Mouse (Mus musculus) urinary bladder, adult 18-20 months (tissue): ENCODE results near the gene Adgra1.
A peak's percentile ranks its signal among the peaks of the same experiment; 100 is the strongest.

ENCODE experiments used
- DNase-seq, 2 experiments: peaks; one replicate each; pipeline ENCODE4 v3.0.0; 2022; ENCODE audit warnings: low spot score in 2 of 2, mixed read lengths in 2 of 2

The Adgra1 gene

DNA sequence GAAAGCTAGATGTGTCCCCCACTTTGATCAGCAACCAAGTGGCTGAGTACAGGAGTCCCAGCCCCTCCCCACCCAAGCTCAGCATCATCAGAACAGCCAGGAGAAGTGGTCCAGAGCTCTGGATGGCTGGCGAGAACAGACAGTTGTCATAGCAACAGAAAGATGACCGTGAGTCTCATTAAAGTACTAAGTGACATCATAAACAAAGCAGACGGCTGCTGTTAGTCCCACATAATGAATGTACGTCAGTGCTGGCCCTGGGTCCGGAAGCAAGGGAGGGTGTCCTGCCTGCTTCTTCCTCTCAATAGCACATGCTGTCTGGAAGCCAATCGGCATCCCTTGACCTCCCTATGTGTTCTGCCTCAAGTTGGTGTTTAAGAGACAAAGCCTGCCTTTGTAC, 16.2 kb downstream of the Adgra1 start:
- no peak for DNase-seq

DNA sequence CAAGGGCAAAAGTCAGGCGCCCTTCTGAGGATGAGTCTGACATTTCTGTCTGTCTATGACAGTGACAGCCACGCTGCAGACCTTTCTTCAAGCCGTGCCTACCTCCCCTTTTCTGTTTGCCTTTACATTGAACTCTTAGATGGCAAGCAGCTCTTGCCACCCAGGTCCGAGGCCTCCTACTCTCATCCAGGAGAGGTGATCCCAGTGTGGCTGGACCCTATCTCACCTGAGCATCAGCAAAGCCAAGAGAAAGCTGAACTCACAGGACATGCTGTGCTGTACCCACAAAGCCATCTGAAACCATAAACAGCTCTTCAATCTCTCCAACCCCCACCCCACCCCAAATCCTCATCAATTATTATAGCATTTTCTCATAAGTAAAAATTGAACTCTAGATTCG, 16.7 kb downstream of the Adgra1 start:
- no peak for DNase-seq

DNA sequence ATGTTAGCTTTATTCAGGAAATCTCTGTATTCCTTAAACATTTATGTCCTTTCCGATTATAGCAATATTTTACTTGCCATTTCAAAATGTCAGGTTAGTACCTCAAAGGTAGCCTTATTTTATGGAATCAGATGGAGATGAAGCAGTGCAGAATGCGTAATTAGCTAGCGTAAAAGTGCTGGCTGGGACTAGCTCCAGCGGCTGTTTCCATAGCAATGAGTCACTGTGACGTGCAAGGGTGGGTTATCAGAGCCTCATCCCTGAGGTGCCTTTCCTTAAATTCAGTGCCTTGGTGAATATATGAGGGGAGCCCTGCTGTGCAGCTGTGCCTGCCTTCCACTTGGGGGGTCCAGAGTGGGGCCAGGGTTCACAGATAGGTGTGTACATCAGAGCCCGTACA, 17.1 kb downstream of the Adgra1 start:
- DNase-seq: no peak

DNA sequence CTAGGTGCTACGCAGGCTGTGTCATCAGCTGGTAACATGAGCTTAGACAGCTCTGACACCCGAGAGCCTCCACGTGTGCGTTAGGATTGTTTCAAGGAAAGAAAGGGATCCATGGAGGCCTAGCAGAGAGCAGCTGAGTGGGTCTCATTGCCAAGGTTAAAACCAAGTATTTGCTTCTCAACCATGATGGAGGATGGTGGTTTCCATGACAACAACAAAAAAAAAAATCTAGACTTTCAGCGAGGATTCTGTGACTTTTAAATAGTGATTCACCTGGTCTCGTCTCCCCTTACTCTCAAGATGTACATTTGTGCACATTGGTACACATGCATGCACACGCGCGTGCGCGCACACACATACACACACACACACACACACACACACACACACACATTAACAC, 21.3 kb downstream of the Adgra1 start:
- no peak for DNase-seq

DNA sequence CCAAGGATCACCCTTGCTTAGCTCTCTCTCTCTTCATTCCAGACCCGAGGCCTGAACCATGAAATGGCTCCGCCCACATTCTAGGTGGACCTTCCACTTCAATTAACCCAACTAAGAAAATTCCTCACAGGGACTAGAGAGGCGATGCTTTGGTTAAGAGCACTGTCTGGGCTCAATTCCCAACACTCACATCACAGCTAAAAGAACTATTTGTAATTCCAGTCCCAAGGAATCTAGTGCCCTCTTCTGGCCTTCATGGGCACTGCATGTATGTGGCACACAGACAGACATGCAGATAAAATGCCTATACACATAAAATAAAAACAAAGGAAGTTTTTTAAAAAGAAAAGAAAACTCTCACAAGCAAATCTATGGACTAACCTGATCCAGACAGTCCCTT, 27.4 kb downstream of the Adgra1 start:
- DNase-seq: peak in 1 of 2 experiments; percentile 38

DNA sequence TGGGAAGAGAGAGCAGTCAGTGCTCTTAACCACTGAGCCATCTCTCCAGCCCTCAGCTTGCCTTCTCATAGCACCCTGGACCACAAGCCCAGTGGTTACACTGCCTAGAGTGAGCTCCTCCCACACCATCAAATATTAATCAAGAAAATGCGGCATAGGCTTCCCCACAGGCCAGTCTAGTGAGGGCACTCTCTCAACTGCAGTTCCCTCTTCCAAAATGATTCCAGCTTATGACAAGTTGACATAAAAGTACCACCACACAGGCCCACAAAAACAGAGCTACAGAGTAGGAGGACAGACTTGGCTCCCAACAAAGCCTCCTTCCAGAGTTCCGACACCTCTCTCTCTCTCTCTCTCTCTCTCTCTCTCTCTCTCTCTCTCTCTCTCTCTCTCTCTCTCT, 29.1 kb downstream of the Adgra1 start:
- no peak for DNase-seq

DNA sequence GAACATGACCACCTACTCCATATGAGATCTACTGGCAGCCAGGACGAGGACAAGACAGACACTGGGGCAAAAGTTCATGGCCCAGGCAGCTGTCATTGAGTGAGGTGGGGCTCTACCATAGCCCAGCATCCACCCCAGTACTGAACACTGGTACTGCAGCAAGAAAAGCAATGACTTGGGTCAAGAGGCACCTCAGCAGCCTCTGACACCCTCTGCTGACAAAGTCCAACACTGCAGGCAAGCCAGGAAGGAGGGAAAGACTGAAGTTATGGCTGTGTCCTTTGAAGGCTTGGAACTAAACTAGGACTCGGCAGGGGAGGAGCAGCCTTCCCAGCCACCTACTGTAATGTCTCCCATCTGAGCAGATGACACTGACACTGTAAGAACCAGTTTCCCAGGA, 30.3 kb downstream of the Adgra1 start:
- DNase-seq: no peak

DNA sequence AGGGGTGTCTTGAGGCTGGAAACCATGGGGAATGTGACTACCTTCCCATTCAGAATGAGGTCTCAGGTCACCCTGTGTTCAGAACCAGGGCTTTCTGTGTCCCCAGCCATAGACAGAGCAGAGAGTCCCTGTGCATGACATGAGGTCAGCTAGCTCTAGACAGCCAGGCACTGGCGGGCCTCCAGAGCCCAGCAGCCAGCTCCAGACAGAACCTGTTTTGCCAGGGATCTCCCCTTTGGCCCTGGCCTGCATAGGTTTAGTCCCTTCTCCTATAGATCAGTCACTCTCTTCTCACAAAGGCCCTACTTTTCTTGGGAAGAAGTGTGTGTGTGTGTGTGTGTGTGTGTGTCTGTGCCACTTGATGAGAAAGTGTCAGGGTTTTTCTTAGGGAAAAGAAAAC, 30.9 kb downstream of the Adgra1 start:
- no peak for DNase-seq

DNA sequence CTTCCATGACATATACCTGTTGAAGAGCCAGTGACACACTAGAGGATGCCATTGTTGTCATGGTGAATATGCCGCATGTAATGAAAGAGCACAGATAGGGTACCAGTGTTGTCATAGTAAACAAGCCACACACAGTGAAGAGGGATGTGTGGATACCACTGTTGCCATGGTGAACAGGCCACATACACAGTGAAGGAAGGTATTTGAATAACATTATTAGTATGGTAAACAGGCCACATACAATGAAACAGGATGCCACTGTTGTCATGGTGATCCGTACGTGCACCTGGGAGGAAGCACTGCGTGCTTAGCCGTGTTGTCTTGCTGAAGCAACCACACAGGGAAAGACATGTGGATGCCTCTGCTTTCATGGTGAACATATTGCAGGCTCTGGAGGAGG, 37.0 kb downstream of the Adgra1 start:
- DNase-seq: no peak

DNA sequence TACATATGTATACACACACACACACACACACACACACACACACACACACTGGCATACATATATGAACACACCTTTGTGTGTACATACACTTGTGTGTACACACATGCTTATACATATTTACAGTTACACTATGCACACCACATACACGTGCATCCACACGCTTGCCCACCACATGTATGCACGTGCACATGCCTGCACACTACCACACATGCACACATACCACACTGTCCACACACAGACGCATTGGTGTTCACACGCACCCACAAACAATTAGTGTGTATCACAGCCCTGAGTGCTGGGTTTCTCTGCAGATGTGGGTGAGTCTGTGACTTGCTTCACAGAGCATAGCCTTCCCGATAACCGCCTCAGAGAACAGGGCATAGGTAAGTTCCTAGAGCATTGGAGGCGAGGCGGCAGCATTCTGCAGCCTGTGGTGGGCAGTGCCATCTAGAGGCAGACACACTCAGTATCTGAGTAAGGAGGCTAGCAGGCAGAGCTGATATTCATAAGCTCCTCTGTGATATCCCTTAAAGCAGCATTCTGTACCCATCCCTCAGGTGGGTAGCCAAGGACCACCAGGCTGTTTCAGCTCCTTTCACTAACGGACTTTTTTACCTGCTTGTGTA, 43.3 kb downstream of the Adgra1 start:
- no peak for DNase-seq

DNA sequence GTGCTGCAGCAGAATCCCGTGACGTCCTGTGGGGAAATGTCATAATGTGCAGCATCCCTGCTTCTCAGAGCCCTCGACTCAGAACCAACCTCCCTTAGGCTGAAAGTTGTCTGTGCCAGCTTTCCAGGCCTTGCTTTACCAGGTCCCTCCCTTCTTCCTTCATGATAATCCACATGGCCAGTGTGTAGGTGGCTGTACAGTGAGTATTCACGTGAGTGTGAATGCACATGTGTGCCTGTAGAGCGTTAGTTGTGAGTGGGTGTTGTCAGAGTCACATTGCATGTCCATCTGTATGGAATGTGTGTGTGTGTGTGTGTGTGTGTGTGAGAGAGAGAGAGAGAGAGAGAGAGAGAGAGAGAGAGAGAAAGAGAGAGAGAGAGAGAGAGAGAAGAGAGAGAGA, 44.1 kb downstream of the Adgra1 start:
- DNase-seq: no peak

DNA sequence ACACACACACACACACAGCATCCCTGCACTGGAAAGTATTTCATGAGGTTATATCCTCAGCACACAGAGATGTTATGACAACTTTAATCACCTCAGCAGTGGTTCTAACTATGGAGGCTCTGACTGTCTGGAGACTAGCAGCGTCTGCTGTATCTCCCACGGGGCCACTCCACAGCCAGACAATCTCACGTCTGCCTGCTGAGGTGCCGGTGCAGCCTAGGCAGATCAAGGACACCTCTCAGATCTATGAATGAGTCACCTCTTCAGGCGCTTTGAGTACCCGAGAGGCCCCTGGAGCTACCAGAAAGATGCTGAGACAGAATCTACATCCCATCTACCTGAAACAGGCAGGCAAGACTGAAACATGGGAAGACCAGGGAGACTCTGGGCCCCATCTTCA, 44.6 kb downstream of the Adgra1 start:
- DNase-seq: no peak

DNA sequence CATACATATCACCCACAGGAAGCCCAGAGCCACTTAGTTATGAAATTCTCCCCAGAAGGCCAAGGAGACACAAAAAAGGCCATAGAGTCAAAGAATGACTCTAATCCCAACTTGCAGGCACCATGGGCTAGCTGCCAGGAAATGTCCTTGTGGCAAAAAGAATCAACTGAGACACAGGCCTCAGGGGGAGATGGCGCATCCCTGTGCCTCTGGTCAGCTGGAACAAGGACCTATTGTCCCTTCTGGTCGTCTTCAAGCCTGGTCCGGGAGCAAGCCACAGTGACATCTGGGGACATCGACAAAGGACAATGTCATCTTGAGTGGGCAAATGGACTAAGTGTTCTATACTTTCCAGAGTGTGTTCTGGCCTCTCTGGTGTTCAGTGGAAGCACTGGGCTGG, 49.6 kb downstream of the Adgra1 start:
- no peak for DNase-seq

DNA sequence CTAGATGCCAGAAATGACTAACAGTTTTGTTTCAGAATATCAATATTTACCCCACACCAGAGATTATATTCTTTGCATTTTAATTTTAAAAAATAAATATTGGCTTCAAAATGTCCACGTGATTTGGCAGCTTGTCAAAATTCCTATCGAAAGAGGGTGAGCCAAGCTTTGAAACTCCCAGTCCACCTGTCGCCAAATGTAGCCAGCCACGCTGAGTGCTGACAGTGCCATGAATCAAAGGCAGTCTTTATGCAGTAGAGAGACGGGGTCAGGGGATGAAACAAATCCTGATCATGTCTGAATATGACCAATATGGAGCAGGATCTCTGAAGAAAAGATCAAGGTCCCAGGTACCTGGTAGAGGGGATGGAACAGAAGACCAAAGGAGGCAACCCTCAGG, 57.8 kb downstream of the Adgra1 start:
- DNase-seq: no peak

DNA sequence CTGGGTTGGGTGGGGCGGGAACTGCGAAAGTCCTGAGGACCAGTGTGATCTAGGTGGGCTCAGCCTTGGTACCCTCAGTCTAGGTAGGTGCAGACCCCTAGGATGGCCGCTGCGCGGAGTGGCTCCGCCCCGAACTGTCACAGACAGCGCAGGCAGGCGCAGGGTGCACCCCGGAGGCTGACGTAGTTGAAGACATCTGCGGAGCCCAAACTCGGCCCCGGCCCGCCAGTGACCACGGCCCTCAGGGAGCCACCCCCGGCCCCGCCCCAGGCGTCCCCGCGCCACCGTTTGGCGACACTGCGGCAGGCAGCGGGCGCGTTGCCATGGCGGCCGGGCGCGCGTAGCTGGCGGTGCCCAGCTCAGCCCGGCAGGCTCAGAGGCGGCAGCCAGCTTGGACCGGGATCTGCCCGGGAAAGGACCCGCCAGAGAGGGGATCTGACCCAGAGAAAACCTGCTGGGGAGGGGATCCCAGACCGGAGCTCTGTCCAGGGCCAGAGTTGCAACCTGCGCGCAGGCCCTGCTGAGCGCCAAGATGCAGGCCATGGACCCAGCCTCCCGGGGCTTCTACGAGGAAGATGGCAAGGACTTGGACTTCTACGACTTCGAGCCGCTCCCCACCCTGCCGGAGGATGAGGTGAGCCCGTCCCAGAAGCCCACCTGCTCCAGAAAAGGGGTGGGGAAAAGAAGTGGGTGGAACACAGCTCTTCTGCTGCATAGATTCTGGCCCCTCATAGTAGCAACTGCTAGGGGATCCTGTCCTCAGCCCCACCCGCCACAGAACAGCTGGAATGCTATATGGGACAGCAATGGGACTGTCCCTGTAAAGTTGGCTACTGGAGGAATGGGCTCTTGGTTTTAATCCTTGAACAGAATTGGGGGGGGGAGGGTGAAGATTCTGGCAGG, 60.9 kb downstream of the Adgra1 start, which contains the start of gene Kndc1:
Gene Kndc1 (plus strand): TSS at position 42 of the 903 bp plus-strand sequence.
- peak in 1 of 2 experiments; percentile 11 for DNase-seq

DNA sequence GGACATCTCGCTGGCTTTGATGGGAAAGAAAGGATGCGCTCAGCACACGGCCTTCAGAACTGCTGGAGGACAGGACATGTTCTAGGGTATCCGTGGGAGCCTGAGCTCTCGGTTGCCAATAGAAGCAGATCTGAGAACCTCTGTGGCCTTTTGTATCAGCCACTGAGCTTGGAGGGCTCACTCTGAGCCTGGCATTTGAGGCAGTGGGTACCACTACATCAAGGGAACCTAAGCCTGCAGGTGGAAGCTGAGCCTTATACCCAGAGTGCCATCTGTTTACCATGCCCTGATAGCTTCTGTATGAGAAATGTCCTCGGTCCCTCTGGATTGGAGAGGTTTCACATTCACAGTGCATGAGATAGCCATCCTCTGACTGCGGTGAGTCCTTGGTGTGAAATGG, 62.3 kb downstream of the Adgra1 start:
- no peak for DNase-seq

DNA sequence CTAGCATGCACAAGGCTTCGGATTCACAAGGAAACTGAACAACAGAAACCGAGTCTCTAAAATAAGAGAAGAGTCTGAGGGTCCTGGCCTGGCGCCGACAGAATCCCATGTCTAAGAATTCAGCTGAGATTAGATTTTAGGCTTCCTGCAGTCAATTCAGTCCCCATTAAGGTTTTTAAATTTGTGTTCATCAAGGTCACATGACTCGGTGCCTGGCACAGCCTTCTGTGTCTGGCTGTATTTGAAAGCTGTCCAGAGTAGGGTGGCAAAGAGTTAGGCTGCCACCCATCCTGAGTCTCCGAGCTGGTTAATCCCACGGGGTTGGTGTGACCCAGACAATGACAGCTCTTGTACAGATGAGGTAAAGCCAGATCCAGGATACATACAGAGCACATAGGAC, 62.8 kb downstream of the Adgra1 start:
- no peak for DNase-seq

DNA sequence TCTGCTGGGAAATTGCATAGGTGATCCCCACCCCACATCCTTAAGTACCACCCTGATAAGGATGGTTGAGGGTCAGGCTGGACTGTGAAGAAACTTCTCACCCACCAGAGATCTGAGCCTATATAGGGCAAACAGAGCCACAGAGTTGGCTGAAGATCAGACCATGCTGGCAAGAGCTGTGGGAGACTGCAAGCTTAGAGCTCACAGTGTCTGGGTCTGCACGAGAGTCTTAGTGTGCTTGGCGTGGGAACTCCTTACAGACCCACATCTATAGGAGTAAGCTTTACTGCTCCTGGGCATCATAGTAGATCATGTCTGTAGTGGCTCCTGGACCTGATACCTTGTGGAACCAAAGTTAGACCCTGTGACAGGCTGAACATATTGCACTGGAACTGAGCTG, 64.6 kb downstream of the Adgra1 start:
- no peak for DNase-seq

DNA sequence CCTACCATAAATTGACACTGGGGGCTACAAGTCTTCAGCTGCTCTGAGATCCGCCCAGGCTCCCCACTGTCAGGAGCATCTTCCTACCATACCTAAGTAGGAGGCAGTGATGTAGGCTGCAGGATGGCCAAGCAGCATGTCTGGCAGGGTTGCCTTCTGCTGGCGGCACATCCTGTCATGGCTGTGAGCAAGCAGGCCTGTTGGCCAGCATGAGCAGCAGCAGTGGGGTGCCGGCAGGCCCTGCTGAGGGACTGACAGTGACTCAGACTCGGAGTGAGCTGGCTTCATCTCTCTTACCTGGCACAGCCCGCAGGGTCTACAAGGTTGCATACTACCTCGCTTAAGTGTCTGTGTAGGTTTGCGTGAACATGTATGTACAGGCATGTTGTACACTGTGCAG, 65.5 kb downstream of the Adgra1 start:
- DNase-seq: no peak

DNA sequence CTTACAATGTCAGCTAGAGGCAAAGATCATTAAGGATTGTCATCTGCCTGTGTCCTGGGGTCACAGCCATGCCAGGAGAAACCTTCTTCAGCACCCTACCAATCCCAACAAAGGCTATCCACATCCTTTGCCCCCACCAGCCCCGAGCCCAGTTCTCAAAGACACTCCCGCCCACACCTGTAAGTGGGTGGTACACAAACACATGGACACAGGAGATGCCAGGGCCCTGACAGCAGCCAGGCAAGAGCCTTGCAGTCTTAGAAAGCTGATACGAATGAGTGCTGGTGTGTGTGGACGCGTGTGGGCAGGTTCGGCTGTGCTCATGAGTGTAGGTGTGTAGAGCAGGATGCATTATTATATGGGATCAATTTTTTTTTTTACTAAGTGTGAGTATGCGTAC, 66.5 kb downstream of the Adgra1 start:
- DNase-seq: no peak

DNA sequence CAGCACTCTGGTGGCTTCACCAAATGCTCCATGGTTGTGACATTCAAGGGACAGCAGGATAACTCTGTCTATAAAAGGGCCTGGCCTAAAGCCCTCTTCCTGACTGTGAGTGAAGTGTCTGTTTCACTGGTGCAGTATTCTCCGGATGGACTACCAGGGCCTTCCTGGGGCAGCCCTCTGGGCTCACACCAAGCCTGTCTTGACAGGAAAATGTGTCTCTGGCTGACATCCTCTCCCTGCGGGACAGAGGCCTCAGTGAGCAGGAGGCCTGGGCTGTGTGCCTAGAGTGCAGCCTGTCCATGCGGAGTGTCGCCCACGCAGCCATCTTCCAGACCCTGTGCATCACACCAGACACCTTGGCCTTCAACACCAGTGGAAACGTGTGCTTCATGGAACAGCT, 66.9 kb downstream of the Adgra1 start:
- DNase-seq: no peak

DNA sequence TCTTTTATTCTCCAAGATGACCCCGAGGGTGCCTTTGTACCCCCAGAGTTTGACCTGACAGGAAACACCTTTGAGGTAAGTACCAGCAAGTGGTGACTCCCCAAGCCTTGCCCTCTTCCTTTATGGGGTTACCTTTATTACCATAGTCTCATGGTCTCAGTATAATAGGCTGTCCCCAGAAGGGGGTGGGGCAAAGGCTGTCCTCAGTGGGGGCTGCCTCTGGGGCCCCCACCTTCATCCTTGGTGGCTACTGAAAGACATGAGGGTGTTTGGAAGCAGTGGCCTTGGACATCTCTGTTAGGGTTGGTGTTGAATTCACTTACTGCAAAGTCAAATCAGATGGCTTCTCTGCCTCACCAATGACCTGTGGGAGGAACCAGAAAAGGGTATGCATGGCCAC, 68.0 kb downstream of the Adgra1 start:
- DNase-seq: no peak

DNA sequence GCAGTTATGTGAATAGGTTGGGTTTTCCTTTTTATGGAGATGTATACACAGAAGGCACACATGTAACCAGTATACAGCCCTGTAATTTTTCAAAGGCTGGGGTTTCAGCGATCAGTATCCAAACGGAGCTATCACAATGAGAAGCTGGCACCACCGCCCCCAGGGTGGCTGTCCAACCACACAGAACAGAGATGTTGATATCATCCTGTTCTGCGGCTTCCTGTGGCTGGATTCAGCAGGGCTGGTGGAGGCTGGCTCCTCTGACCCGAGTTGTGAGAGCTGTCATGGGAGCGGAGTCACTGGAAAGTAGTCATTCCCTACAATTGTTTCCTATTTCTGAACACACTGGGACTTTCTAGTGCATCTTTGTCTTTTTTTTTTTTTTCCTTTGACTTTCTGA, 71.3 kb downstream of the Adgra1 start:
- DNase-seq: no peak
